Mouse (Mus musculus) G1E (cell line): ENCODE results near the gene Myt1l.

ENCODE experiments used
- CTCF ChIP-seq: IDR thresholded peaks from 2 replicates; pipeline ENCODE4 v1.5.1; 2012; ENCODE audit warnings: low read depth, low read length, inconsistent platforms, mixed read lengths
- GATA1 ChIP-seq: IDR thresholded peaks from 2 replicates; pipeline ENCODE4 v1.6.1; 2012; ENCODE audit warnings: borderline replicate concordance, low read length, inconsistent platforms, mixed read lengths

DNA sequence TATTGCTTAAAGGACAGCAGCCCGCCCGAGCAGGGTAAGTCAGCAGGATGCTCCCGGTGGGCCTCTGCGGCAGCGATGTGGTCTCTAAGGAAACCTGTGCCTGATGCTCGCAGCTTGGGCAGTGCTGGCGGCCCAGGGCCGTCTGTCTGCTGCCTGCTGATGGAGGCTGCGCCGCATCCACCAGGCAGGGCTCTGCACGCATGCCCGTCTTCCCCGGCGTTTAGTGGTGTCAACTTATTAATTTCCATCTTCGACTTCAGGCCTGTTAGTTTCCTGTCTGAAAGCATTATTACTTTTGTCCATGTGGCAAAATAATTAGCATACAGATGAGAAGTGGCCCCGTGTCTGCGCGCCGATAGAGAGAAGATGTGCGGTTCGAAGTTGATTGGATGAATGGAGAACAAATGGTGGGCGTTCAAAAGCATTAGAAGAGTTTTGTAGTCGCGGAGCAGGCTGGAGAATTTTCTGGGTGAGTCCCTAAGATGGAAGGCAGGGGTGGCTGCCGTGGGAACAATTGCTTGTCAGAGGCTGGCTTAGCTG is 6.6 kb downstream of the Myt1l start:
- no peak for TF ChIP-seq CTCF
- TF ChIP-seq GATA1: no peak
